Mouse (Mus musculus) kidney, adult 8-10 months (tissue): ENCODE results near the gene Gm5148.
A peak's percentile ranks its signal among the peaks of the same experiment; 100 is the strongest.

Experiments used
- DNase-seq, 2 experiments: peaks; one replicate each; pipeline ENCODE4 v3.0.0; 2022

The Gm5148 gene

GRCm38 (mm10) chr3:37724171-37724804, at the start of gene Gm5148:
Gene Gm5148 (minus strand): TSS chr3:37724490.
- DNase-seq: peak; percentile 95 to 96

- no peak for DNase-seq
Observed at GRCm38 (mm10) chr3:37770951-37771350, 46.7 kb upstream of the Gm5148 start.

- peak; percentile 57 to 80 for DNase-seq
Observed at GRCm38 (mm10) chr3:37769268-37769756, 45.0 kb upstream of the Gm5148 start.

GRCm38 (mm10) chr3:37767147-37768015, 43.1 kb upstream of the Gm5148 start:
- DNase-seq: no peak

GRCm38 (mm10) chr3:37766628-37767027, 42.3 kb upstream of the Gm5148 start:
- DNase-seq: no peak

- DNase-seq: no peak
Observed at GRCm38 (mm10) chr3:37765971-37766370, 41.7 kb upstream of the Gm5148 start.

- DNase-seq: no peak
Observed at GRCm38 (mm10) chr3:37765275-37765674, 41.0 kb upstream of the Gm5148 start.

- no peak for DNase-seq
Observed at GRCm38 (mm10) chr3:37762303-37762702, 38.0 kb upstream of the Gm5148 start.

GRCm38 (mm10) chr3:37761741-37762140, 37.5 kb upstream of the Gm5148 start:
- no peak for DNase-seq

GRCm38 (mm10) chr3:37760866-37761265, 36.6 kb upstream of the Gm5148 start:
- DNase-seq: no peak

- peak in 1 of 2 experiments; percentile 17 for DNase-seq
Observed at GRCm38 (mm10) chr3:37758611-37759322, 34.5 kb upstream of the Gm5148 start.

- DNase-seq: peak; percentile 32 to 44
Observed at GRCm38 (mm10) chr3:37758124-37758523, 33.8 kb upstream of the Gm5148 start.

GRCm38 (mm10) chr3:37757613-37758012, 33.3 kb upstream of the Gm5148 start:
- no peak for DNase-seq

- no peak for DNase-seq
Observed at GRCm38 (mm10) chr3:37756005-37756404, 31.7 kb upstream of the Gm5148 start.

GRCm38 (mm10) chr3:37754639-37755038, 30.3 kb upstream of the Gm5148 start:
- DNase-seq: no peak

GRCm38 (mm10) chr3:37753148-37753547, 28.9 kb upstream of the Gm5148 start:
- DNase-seq: no peak

- DNase-seq: peak; percentile 46 to 66
Observed at GRCm38 (mm10) chr3:37748002-37748733, 23.9 kb upstream of the Gm5148 start.

GRCm38 (mm10) chr3:37747258-37748001, 23.1 kb upstream of the Gm5148 start:
- no peak for DNase-seq

GRCm38 (mm10) chr3:37744050-37744449, 19.8 kb upstream of the Gm5148 start:
- no peak for DNase-seq

- no peak for DNase-seq
Observed at GRCm38 (mm10) chr3:37739996-37740395, 15.7 kb upstream of the Gm5148 start.

GRCm38 (mm10) chr3:37738171-37738950, 14.1 kb upstream of the Gm5148 start:
- peak in 1 of 2 experiments; percentile 17 for DNase-seq
